Mouse (Mus musculus) limb, embryonic 14.5 days (tissue): ENCODE measurements around the gene Sigirr. TPM values are rescaled to one million over a fixed set of nuclear protein-coding genes. Genes with fewer than 3 reads are reported as not detected.

Source experiments
- ATAC-seq: fragments of 200-750 bp; cut with Nextera tagmentation; 2 replicates; pipeline ENCODE4 v1.8.0; 2017; ENCODE audit warnings: low read depth, moderate number of reproducible peaks, moderate TSS enrichment; ENCODE audit not compliant: low FRiP score
- DNase-seq: peaks from one replicate; pipeline ENCODE4 v3.0.0-alpha.2; 2015; ENCODE audit warnings: low spot score
- H3K27ac ChIP-seq: fragments of 300-500 bp; sonication (generic); replicated peaks from 2 replicates; pipeline ENCODE4 v1.5.1; 2014; ENCODE audit warnings: low read depth, mild to moderate bottlenecking, low read length, moderate library complexity, mixed read lengths
- H3K27me3 ChIP-seq: fragments of 300-500 bp; sonication (generic); 2 replicates; pipeline ENCODE4 v1.6.1; 2014; ENCODE audit warnings: low read length, mixed read lengths; ENCODE audit not compliant: control insufficient read depth, insufficient read depth
- H3K36me3 ChIP-seq: fragments of 300-500 bp; sonication (generic); 2 replicates; pipeline ENCODE4 v1.6.1; 2014; ENCODE audit warnings: mild to moderate bottlenecking, low read length, moderate library complexity, mixed read lengths; ENCODE audit not compliant: control insufficient read depth, insufficient read depth
- H3K4me1 ChIP-seq: fragments of 300-500 bp; sonication (generic); 2 replicates; pipeline ENCODE4 v1.6.1; 2014; ENCODE audit warnings: antibody characterized with exemption, low read length, mixed read lengths; ENCODE audit not compliant: control insufficient read depth, insufficient read depth
- H3K4me2 ChIP-seq: fragments of 300-500 bp; sonication (generic); replicated peaks from 2 replicates; pipeline ENCODE4 v1.6.1; 2014; ENCODE audit warnings: low read depth, mild to moderate bottlenecking, low read length, moderate library complexity; ENCODE audit not compliant: severe bottlenecking
- H3K4me3 ChIP-seq: fragments of 300-500 bp; sonication (generic); replicated peaks from 2 replicates; pipeline ENCODE4 v1.5.1; 2014; ENCODE audit warnings: low read length
- H3K9ac ChIP-seq: fragments of 300-500 bp; sonication (generic); 2 replicates; pipeline ENCODE4 v1.6.1; 2014; ENCODE audit warnings: mild to moderate bottlenecking, low read depth, low read length, moderate library complexity; ENCODE audit not compliant: severe bottlenecking
- H3K9me3 ChIP-seq: fragments of 300-500 bp; sonication (generic); 2 replicates; pipeline ENCODE4 v1.6.1; 2016; ENCODE audit warnings: low read length; ENCODE audit not compliant: control insufficient read depth
- POLR2A ChIP-seq: fragments of 200-500 bp; IDR thresholded peaks from 2 replicates; pipeline ENCODE4 v1.8.0; 2012; ENCODE audit warnings: inconsistent platforms, mild to moderate bottlenecking, moderate library complexity, borderline replicate concordance; ENCODE audit not compliant: insufficient read depth, insufficient read length; ENCODE audit errors: extremely low read depth
- WGBS: fragments of 180-500 bp; shearing (Covaris S2); extraction: QIAGEN DNeasy Blood & Tissue Kit; methylation state at CpG from one replicate; pipeline ENCODE4 v1.1.7; 2014; 5-methylcytosine and 5-hydroxymethylcytosine counted together
- polyA plus RNA-seq, 2 experiments: library from polyadenylated mRNA; depleted of rRNA in 1 of 2; stranded (reverse) in 1 of 2; unstranded in 1 of 2; fragments of >200 nt; fragmentation: Nextera tagmentation in 1 of 2; extraction: Ambion mirVana in 1 of 2; gene quantifications; 2 replicates each; pipeline versions ENCODE4 v1.2.1 to v1.2.3; 2012 to 2014

Sigirr gene
- polyA plus RNA-seq, 2 experiments: 2.7 to 3.1 TPM

GRCm38 (mm10) chr7:141090228-141090627, 10.1 kb downstream of the Sigirr start:
- 66% methylated on average over 8 of the region's 8 CpGs for WGBS
- Histone ChIP-seq H3K4me2 (no peak overlapping the region), H3K36me3 (no peaks in the 10 kb centered on the region), H3K27me3 (peaks cover 23% of the 10 kb centered on the region), H3K9me3 (no peaks in the 10 kb centered on the region), H3K4me3 (no peak overlapping the region), H3K27ac (no peak overlapping the region), H3K9ac (no peak overlapping the region), H3K4me1 (no peaks in the 10 kb centered on the region)
- DNase-seq: no peak
- TF ChIP-seq POLR2A: no peak
- ATAC-seq: no peak

GRCm38 (mm10) chr7:141088473-141088872, 11.9 kb downstream of the Sigirr start:
- 9% methylated on average over 18 of the region's 18 CpGs for WGBS
- no peak for DNase-seq
- TF ChIP-seq POLR2A: no peak
- no peak overlapping the region for H3K27ac ChIP-seq
- no peaks in the 10 kb centered on the region for H3K4me1 ChIP-seq
- no peaks in the 10 kb centered on the region for H3K9me3 ChIP-seq
- no peak overlapping the region for H3K4me3 ChIP-seq
- H3K27me3 ChIP-seq: peaks cover 23% of the 10 kb centered on the region
- no peak overlapping the region for H3K4me2 ChIP-seq
- H3K36me3 ChIP-seq: no peaks in the 10 kb centered on the region
- no peak overlapping the region for H3K9ac ChIP-seq
- ATAC-seq: no peak

- TF ChIP-seq POLR2A: no peak
- no peak overlapping the region for H3K27ac ChIP-seq
- H3K27me3 ChIP-seq: peaks cover 23% of the 10 kb centered on the region
Observed at GRCm38 (mm10) chr7:141087894-141088293, 12.5 kb downstream of the Sigirr start.

GRCm38 (mm10) chr7:141079481-141080449, 20.6 kb downstream of the Sigirr start:
- Histone ChIP-seq H3K27me3 (no peaks in the 10 kb centered on the region), H3K4me1 (no peaks in the 10 kb centered on the region), H3K27ac (no peak overlapping the region), H3K9me3 (no peaks in the 10 kb centered on the region), H3K4me2 (peak overlapping the region; percentile 5; the same call in 1 of the 2 replicates), H3K36me3 (no peaks in the 10 kb centered on the region), H3K4me3 (peak overlapping the region; percentile 29), H3K9ac (peak overlapping the region; percentile 12; the same call in 1 of the 2 replicates)
- DNase-seq (no peak), ATAC-seq (no peak)
- TF ChIP-seq POLR2A: no peak
- WGBS: 21% methylated on average over 27 of the region's 34 CpGs

More at GRCm38 (mm10) chr7:141087894-141088293, 12.5 kb downstream of the Sigirr start:
- WGBS: 20% methylated on average over 8 of the region's 8 CpGs
- H3K4me1 ChIP-seq: no peaks in the 10 kb centered on the region
- no peak overlapping the region for H3K4me2 ChIP-seq
- H3K4me3 ChIP-seq: no peak overlapping the region
- no peak overlapping the region for H3K9ac ChIP-seq
- no peaks in the 10 kb centered on the region for H3K9me3 ChIP-seq
- DNase-seq (no peak), ATAC-seq (no peak)
- no peaks in the 10 kb centered on the region for H3K36me3 ChIP-seq

GRCm38 (mm10) chr7:141078876-141079275, 21.5 kb downstream of the Sigirr start:
- WGBS: 72% methylated on average over 4 of the region's 4 CpGs
- Histone ChIP-seq H3K4me3 (no peak overlapping the region), H3K27me3 (no peaks in the 10 kb centered on the region)

More at GRCm38 (mm10) chr7:141078876-141079275, 21.5 kb downstream of the Sigirr start:
- peak; percentile 31; the same call in 1 of the 2 replicates for ATAC-seq
- H3K4me1 ChIP-seq: no peaks in the 10 kb centered on the region
- no peak overlapping the region for H3K27ac ChIP-seq
- no peak for DNase-seq
- TF ChIP-seq POLR2A: no peak
- H3K4me2 ChIP-seq: no peak overlapping the region
- no peak overlapping the region for H3K9ac ChIP-seq
- H3K36me3 ChIP-seq: no peaks in the 10 kb centered on the region
- H3K9me3 ChIP-seq: no peaks in the 10 kb centered on the region
